Mouse (Mus musculus): ENCODE results near the gene Cfap77. TPM values are rescaled to one million over a fixed set of nuclear protein-coding genes. Genes with fewer than 3 reads are reported as not detected.

Gene Cfap77
- total RNA-seq, 2 experiments from 2014 or later: 1.2 to 1.6 TPM

- DNase-seq (ENCODE audit: low spot score in 2 of 2): no peak
Measured at GRCm38 (mm10) chr2:28943666-28944516, 111.0 kb downstream of the Cfap77 start.

GRCm38 (mm10) chr2:28938997-28939396 lies 115.9 kb downstream of the Cfap77 start:
- no peak for DNase-seq (ENCODE audit: low spot score in 2 of 2)

GRCm38 (mm10) chr2:28930571-28930970 lies 124.3 kb downstream of the Cfap77 start:
- no peak for DNase-seq (ENCODE audit: low spot score in 2 of 2)

GRCm38 (mm10) chr2:28923912-28924311 lies 131.0 kb downstream of the Cfap77 start:
- peak; percentile 39 to 62 for DNase-seq (ENCODE audit: low spot score in 2 of 2)

- DNase-seq (ENCODE audit: low spot score in 2 of 2): no peak
Measured at GRCm38 (mm10) chr2:28919001-28919400, 135.9 kb downstream of the Cfap77 start.

- no peak for DNase-seq (ENCODE audit: low spot score in 2 of 2)
Measured at GRCm38 (mm10) chr2:28917518-28918361, 137.1 kb downstream of the Cfap77 start.

GRCm38 (mm10) chr2:28917156-28917517 lies 137.7 kb downstream of the Cfap77 start:
- no peak for DNase-seq (ENCODE audit: low spot score in 2 of 2)

GRCm38 (mm10) chr2:28916513-28916865 lies 138.4 kb downstream of the Cfap77 start, which contains the start of gene Barhl1:
TSS of gene Barhl1 (minus strand) at chr2:28916668.
- no peak for DNase-seq (ENCODE audit: low spot score in 2 of 2)

- DNase-seq (ENCODE audit: low spot score in 2 of 2): no peak
Measured at GRCm38 (mm10) chr2:28915768-28916512, 138.9 kb downstream of the Cfap77 start.

GRCm38 (mm10) chr2:28915104-28915738 lies 139.6 kb downstream of the Cfap77 start:
- DNase-seq (ENCODE audit: low spot score in 2 of 2): no peak

GRCm38 (mm10) chr2:28914121-28914520 lies 140.7 kb downstream of the Cfap77 start:
- no peak for DNase-seq (ENCODE audit: low spot score in 2 of 2)

GRCm38 (mm10) chr2:28912961-28913360 lies 141.9 kb downstream of the Cfap77 start:
- no peak for DNase-seq (ENCODE audit: low spot score in 2 of 2)

GRCm38 (mm10) chr2:28912039-28912700 lies 142.7 kb downstream of the Cfap77 start:
- DNase-seq (ENCODE audit: low spot score in 2 of 2): no peak

GRCm38 (mm10) chr2:28911331-28912038 lies 143.4 kb downstream of the Cfap77 start:
- no peak for DNase-seq (ENCODE audit: low spot score in 2 of 2)

GRCm38 (mm10) chr2:28910877-28911276 lies 144.0 kb downstream of the Cfap77 start:
- no peak for DNase-seq (ENCODE audit: low spot score in 2 of 2)

- DNase-seq (ENCODE audit: low spot score in 2 of 2): no peak
Measured at GRCm38 (mm10) chr2:28909818-28910710, 144.8 kb downstream of the Cfap77 start.

GRCm38 (mm10) chr2:28909186-28909817 lies 145.6 kb downstream of the Cfap77 start:
- no peak for DNase-seq (ENCODE audit: low spot score in 2 of 2)

Measured in layer of hippocampus, adult 18-20 months (tissue).